9 mouse cellular contexts compared by ENCODE assay signal in the genomic region with DNA sequence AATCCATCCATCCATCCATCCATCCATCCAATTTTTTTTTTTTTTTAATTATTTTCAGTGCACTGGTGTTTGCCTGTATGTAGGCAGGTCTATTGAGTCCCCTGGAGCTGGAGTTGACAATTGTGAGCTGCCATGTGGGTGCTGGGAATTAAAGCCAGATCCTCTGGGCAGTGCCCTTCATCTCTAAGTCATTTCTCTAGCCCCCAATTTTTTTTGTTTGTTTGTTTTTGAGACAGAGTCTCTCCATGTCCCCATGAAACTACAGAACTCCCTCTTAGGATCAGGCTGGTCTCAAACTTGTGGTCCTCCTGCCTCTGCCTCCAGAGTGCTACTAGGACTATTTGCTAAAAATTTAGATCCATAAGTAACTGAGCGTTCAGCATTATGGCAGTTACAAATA. TPM values are rescaled to one million over a fixed set of nuclear protein-coding genes. Genes with fewer than 3 reads are reported as not detected.
DNase-seq lines count a peak whose midpoint lies in the region; ATAC-seq and TF ChIP-seq lines count a peak whose summit lies in the region.
"Had no signal": no experiment of that assay in that cellular context is flagged by ENCODE, and none has a peak within 500 bp of the region (broad histone marks: within the 10 kb centered on the region; RNA-seq: fewer than 3 reads in every experiment).

No protein-coding gene starts in this region.

- WGBS in cerebellum, adult 2 months: 98% methylated on average over 1 of the region's 1 CpGs
- 100% methylated on average over 1 of the region's 1 CpGs for WGBS in neural tube, embryonic 12.5 days
- WGBS in liver, embryonic 14.5 days (ENCODE audit: insufficient replicate concordance): 84% methylated on average over 1 of the region's 1 CpGs
- WGBS in stomach, postnatal 0 days: 94% methylated on average over 1 of the region's 1 CpGs

- TF ChIP-seq CTCF in cerebellum, adult 2 months (IDR thresholded peaks at IDR 0.05; ENCODE audit: borderline replicate concordance, insufficient read depth, low read depth, low read length): no peak
- no peak for TF ChIP-seq CTCF in liver, embryonic 14.5 days (IDR thresholded peaks at IDR 0.05; ENCODE audit: low read depth)
- no peak for TF ChIP-seq CTCF in stomach, postnatal 0 days (IDR thresholded peaks at IDR 0.05; ENCODE audit: low read depth)

- no peak for TF ChIP-seq EP300 in liver, embryonic 14.5 days (IDR thresholded peaks at IDR 0.05; ENCODE audit: low read depth)
- no peak for TF ChIP-seq EP300 in stomach, postnatal 0 days (optimal IDR thresholded peaks at IDR 0.05)

- no peaks in the 10 kb centered on the region for H3K27me3 ChIP-seq in cerebellum, adult 2 months (ENCODE audit: control insufficient read depth, insufficient read depth, low read length)
- H3K27me3 ChIP-seq in neural tube, embryonic 12.5 days (replicated peaks): no peaks in the 10 kb centered on the region
- H3K27me3 ChIP-seq in liver, embryonic 14.5 days (ENCODE audit: control insufficient read depth, insufficient read depth, low read length): no peaks in the 10 kb centered on the region
- H3K27me3 ChIP-seq in stomach, postnatal 0 days (ENCODE audit: control insufficient read depth, insufficient read depth, low read length): no peaks in the 10 kb centered on the region

- H3K36me3 ChIP-seq in neural tube, embryonic 12.5 days: no peaks in the 10 kb centered on the region
- no peaks in the 10 kb centered on the region for H3K36me3 ChIP-seq in liver, embryonic 14.5 days (replicated peaks; ENCODE audit: control insufficient read depth, insufficient read depth, low read depth)
- H3K36me3 ChIP-seq in stomach, postnatal 0 days (ENCODE audit: control insufficient read depth, insufficient read depth, low read length): no peaks in the 10 kb centered on the region

- H3K4me2 ChIP-seq in neural tube, embryonic 12.5 days (replicated peaks): peak overlapping the region; percentile 60
- peak overlapping the region; percentile 80 for H3K4me2 ChIP-seq in liver, embryonic 14.5 days (ENCODE audit: low read depth)
- H3K4me2 ChIP-seq in stomach, postnatal 0 days (replicated peaks; ENCODE audit: low read depth): no peak overlapping the region; the same call in 1 of the 2 replicates

- no peak overlapping the region for H3K4me3 ChIP-seq in cerebellum, adult 2 months (replicated peaks; ENCODE audit: insufficient read depth, low read depth, low read length)
- H3K4me3 ChIP-seq in neural tube, embryonic 12.5 days: no peak overlapping the region
- H3K4me3 ChIP-seq in liver, embryonic 14.5 days (ENCODE audit: insufficient read depth in 1 of 2, low read depth in 2 of 2, low read length in 2 of 2): no peak overlapping the region
- no peak overlapping the region; the same call in 1 of the 2 replicates for H3K4me3 ChIP-seq in stomach, postnatal 0 days (ENCODE audit: low read depth, low read length)

- no peak for ATAC-seq in neural tube, embryonic 12.5 days (ENCODE audit: low FRiP score, low read depth)
- no peak for ATAC-seq in liver, embryonic 14.5 days (ENCODE audit: insufficient read depth)
- ATAC-seq in stomach, postnatal 0 days (ENCODE audit: low FRiP score, low TSS enrichment): no peak

- no peak for DNase-seq in cerebellum, adult 2 months
- no peak for DNase-seq in cerebellum, adult 18-20 months
- no peak for DNase-seq in neural tube, embryonic 10.5 days (ENCODE audit: extremely low spot score, low spot score)
- DNase-seq in liver, embryonic 14.5 days (ENCODE audit: low read depth in 3 of 3, low spot score in 3 of 3): no peak
- DNase-seq in stomach, postnatal 0 days (ENCODE audit: low spot score): no peak
- no peak for DNase-seq in MN1 (ENCODE audit: low spot score)
- no peak for DNase-seq in spleen, adult 12 weeks (ENCODE audit: low spot score)

- H3K4me1 ChIP-seq in cerebellum, adult 2 months (ENCODE audit: control insufficient read depth, insufficient read depth, low read length): peaks cover 6% of the 10 kb centered on the region; the same call in 1 of the 2 replicates
- peaks cover 9% of the 10 kb centered on the region for H3K4me1 ChIP-seq in neural tube, embryonic 12.5 days
- peaks cover 9 to 16% of the 10 kb centered on the region in 2 experiments for H3K4me1 ChIP-seq in liver, embryonic 14.5 days (replicated peaks; ENCODE audit: control insufficient read depth in 2 of 2, insufficient read depth in 2 of 2, low read length in 1 of 2)
- H3K4me1 ChIP-seq in stomach, postnatal 0 days (replicated peaks; ENCODE audit: control insufficient read depth, insufficient read depth): no peaks in the 10 kb centered on the region; the same call in 1 of the 2 replicates

- no peak for TF ChIP-seq POLR2A in cerebellum, adult 2 months (IDR thresholded peaks at IDR 0.05; ENCODE audit: borderline replicate concordance, insufficient read depth, low read length)

- no peaks in the 10 kb centered on the region for H3K9me3 ChIP-seq in neural tube, embryonic 12.5 days
- H3K9me3 ChIP-seq in liver, embryonic 14.5 days (ENCODE audit: control insufficient read depth, low read length): no peaks in the 10 kb centered on the region
- H3K9me3 ChIP-seq in stomach, postnatal 0 days (ENCODE audit: control insufficient read depth, low read length): no peaks in the 10 kb centered on the region

- H3K9ac ChIP-seq in neural tube, embryonic 12.5 days: peak overlapping the region; percentile 65; the same call in 1 of the 2 replicates
- H3K9ac ChIP-seq in liver, embryonic 14.5 days (replicated peaks): no peak overlapping the region
- H3K9ac ChIP-seq in stomach, postnatal 0 days (ENCODE audit: low read length): peak overlapping the region; percentile 67

- peak overlapping the region; percentile 96; the same call in 1 of the 2 replicates for H3K27ac ChIP-seq in cerebellum, adult 2 months (ENCODE audit: insufficient read depth, low read length)
- no peak overlapping the region for H3K27ac ChIP-seq in neural tube, embryonic 12.5 days
- no peak overlapping the region for H3K27ac ChIP-seq in liver, embryonic 14.5 days
- H3K27ac ChIP-seq in stomach, postnatal 0 days (replicated peaks): no peak overlapping the region
- H3K27ac ChIP-seq: macrophage had no signal

RNA-seq across cellular contexts. Expression of a gene that starts 4.9 kb away (rescaled TPM):
- 264 and 318 TPM in 2 replicates for polyA plus RNA-seq in cerebellum, adult 2 months (2012; rRNA removed)
- 635 and 665 TPM in 2 replicates for polyA plus RNA-seq in neural tube, embryonic 12.5 days (2016; fragmentation: Nextera tagmentation; extraction: Ambion mirVana)
- 163 and 200 TPM in 2 replicates for polyA plus RNA-seq in liver, embryonic 14.5 days (2012; rRNA removed)
- 101 and 120 TPM in 2 replicates for polyA plus RNA-seq in liver, embryonic 14.5 days (2014; fragmentation: Nextera tagmentation; extraction: Ambion mirVana)
- polyA plus RNA-seq in stomach, postnatal 0 days (2015; fragmentation: Nextera tagmentation; extraction: Ambion mirVana): 113 and 115 TPM in 2 replicates

RNA-seq across cellular contexts. Expression of a gene that starts 17.6 kb away (rescaled TPM):
- polyA plus RNA-seq in cerebellum, adult 2 months (2012; rRNA removed): 0.34 and 0.63 TPM in 2 replicates
- 0.31 TPM in 1 of 2 replicates, not detected in the other for polyA plus RNA-seq in neural tube, embryonic 12.5 days (2016; fragmentation: Nextera tagmentation; extraction: Ambion mirVana)
- 0.08 TPM in 1 of 2 replicates, not detected in the other for polyA plus RNA-seq in liver, embryonic 14.5 days (2012; rRNA removed)
- polyA plus RNA-seq in liver, embryonic 14.5 days (2014; fragmentation: Nextera tagmentation; extraction: Ambion mirVana): not detected in 2 replicates
- 0.15 and 0.28 TPM in 2 replicates for polyA plus RNA-seq in stomach, postnatal 0 days (2015; fragmentation: Nextera tagmentation; extraction: Ambion mirVana)
- polyA plus RNA-seq: macrophage had no signal

RNA-seq across cellular contexts. Expression of a gene that starts 46.4 kb away (rescaled TPM):
- 215 and 264 TPM in 2 replicates for polyA plus RNA-seq in cerebellum, adult 2 months (2012; rRNA removed)
- 277 and 291 TPM in 2 replicates for polyA plus RNA-seq in neural tube, embryonic 12.5 days (2016; fragmentation: Nextera tagmentation; extraction: Ambion mirVana)
- polyA plus RNA-seq in liver, embryonic 14.5 days (2012; rRNA removed): 55.3 and 91.6 TPM in 2 replicates
- polyA plus RNA-seq in liver, embryonic 14.5 days (2014; fragmentation: Nextera tagmentation; extraction: Ambion mirVana): 136 and 143 TPM in 2 replicates
- polyA plus RNA-seq in stomach, postnatal 0 days (2015; fragmentation: Nextera tagmentation; extraction: Ambion mirVana): 171 and 181 TPM in 2 replicates

RNA-seq across cellular contexts. Expression of a gene that starts 59.0 kb away (rescaled TPM):
- polyA plus RNA-seq in cerebellum, adult 2 months (2012; rRNA removed): 35.6 and 38.3 TPM in 2 replicates
- 27.9 and 29.0 TPM in 2 replicates for polyA plus RNA-seq in neural tube, embryonic 12.5 days (2016; fragmentation: Nextera tagmentation; extraction: Ambion mirVana)
- polyA plus RNA-seq in liver, embryonic 14.5 days (2012; rRNA removed): 3.5 and 5.1 TPM in 2 replicates
- 7.1 and 8.9 TPM in 2 replicates for polyA plus RNA-seq in liver, embryonic 14.5 days (2014; fragmentation: Nextera tagmentation; extraction: Ambion mirVana)
- polyA plus RNA-seq in stomach, postnatal 0 days (2015; fragmentation: Nextera tagmentation; extraction: Ambion mirVana): 18.7 and 22.8 TPM in 2 replicates
